In genomic region chr15:85878848-85879497, GRCm38 (mm10) we compare ENCODE assay signal across 8 mouse cellular contexts. TPM values are rescaled to one million over a fixed set of nuclear protein-coding genes. Genes with fewer than 3 reads are reported as not detected.
DNase-seq lines count a peak whose midpoint lies in the region; ATAC-seq lines count a peak whose summit lies in the region.

Trmu (plus strand) TSS chr15:85879312.

- ATAC-seq in erythroid progenitor cell, adult 5-6 weeks (replicated peaks; ENCODE audit: low FRiP score, poor library complexity, severe bottlenecking), result peak; percentile 87
- ATAC-seq in heart, embryonic 13.5 days (ENCODE audit: extremely low read depth, insufficient number of reproducible peaks, low FRiP score, low TSS enrichment), result peak; percentile 86
- ATAC-seq in liver, embryonic 12.5 days, result peak; percentile 95
- peak; percentile 94 for ATAC-seq in stomach, embryonic 15.5 days (ENCODE audit: insufficient read depth, low FRiP score, low read depth)

- H3K9ac ChIP-seq in heart, embryonic 13.5 days, result peak within 1 kb of the TSS; percentile 92
- peak within 1 kb of the TSS; percentile 87 for H3K9ac ChIP-seq in liver, embryonic 12.5 days
- H3K9ac ChIP-seq in stomach, embryonic 15.5 days, result peak within 1 kb of the TSS; percentile 92

- H3K27me3 ChIP-seq in heart, embryonic 13.5 days (replicated peaks), result no peaks in the 10 kb centered on the region
- no peaks in the 10 kb centered on the region for H3K27me3 ChIP-seq in liver, embryonic 12.5 days (replicated peaks)
- H3K27me3 ChIP-seq in stomach, embryonic 15.5 days (replicated peaks), result no peaks in the 10 kb centered on the region

- DNase-seq in CD4-positive helper T cell, adult 2 months (ENCODE audit: low read depth, low spot score), result peak; percentile 88
- peak; percentile 85 for DNase-seq in brain, embryonic 18.5 days (ENCODE audit: low read depth, low spot score)
- peak; percentile 94 for DNase-seq in kidney, postnatal 10 days
- DNase-seq in natural killer cell, adult 2 months (ENCODE audit: low spot score in 2 of 2), result peak; percentile 82 to 88

- peak within 1 kb of the TSS; percentile 97 for H3K4me2 ChIP-seq in heart, embryonic 13.5 days
- peak within 1 kb of the TSS; percentile 79 for H3K4me2 ChIP-seq in liver, embryonic 12.5 days
- H3K4me2 ChIP-seq in stomach, embryonic 15.5 days, result peak within 1 kb of the TSS; percentile 90

- H3K4me3 ChIP-seq in heart, embryonic 13.5 days, result peak within 1 kb of the TSS; percentile 80
- peak within 1 kb of the TSS; percentile 82 for H3K4me3 ChIP-seq in liver, embryonic 12.5 days
- peak within 1 kb of the TSS; percentile 85 for H3K4me3 ChIP-seq in stomach, embryonic 15.5 days (replicated peaks)

- 1% methylated on average over 50 of the region's 50 CpGs for whole genome bisulfite sequencing in heart, embryonic 13.5 days
- WGBS in liver, embryonic 12.5 days (ENCODE audit: insufficient replicate concordance), result 2% methylated on average over 50 of the region's 50 CpGs
- WGBS in stomach, embryonic 15.5 days, result under 1% methylated on average over 50 of the region's 50 CpGs

- peak within 1 kb of the TSS; percentile 89 for H3K27ac ChIP-seq in heart, embryonic 13.5 days (replicated peaks)
- H3K27ac ChIP-seq in liver, embryonic 12.5 days, result peak within 1 kb of the TSS; percentile 83
- H3K27ac ChIP-seq in stomach, embryonic 15.5 days, result peak within 1 kb of the TSS; percentile 89

- H3K4me1 ChIP-seq in heart, embryonic 13.5 days, result peaks cover 23% of the 10 kb centered on the region
- peaks cover 21% of the 10 kb centered on the region for H3K4me1 ChIP-seq in liver, embryonic 12.5 days
- peaks cover 8% of the 10 kb centered on the region; the same call in 1 of the 2 replicates for H3K4me1 ChIP-seq in stomach, embryonic 15.5 days

- H3K9me3 ChIP-seq in heart, embryonic 13.5 days, result no peaks in the 10 kb centered on the region
- H3K9me3 ChIP-seq in liver, embryonic 12.5 days (replicated peaks), result no peaks in the 10 kb centered on the region
- no peaks in the 10 kb centered on the region for H3K9me3 ChIP-seq in stomach, embryonic 15.5 days

- peaks cover 54% of the 10 kb centered on the region for H3K36me3 ChIP-seq in heart, embryonic 13.5 days
- H3K36me3 ChIP-seq in liver, embryonic 12.5 days, result peaks cover 60% of the 10 kb centered on the region
- peaks cover 32% of the 10 kb centered on the region for H3K36me3 ChIP-seq in stomach, embryonic 15.5 days

RNA-seq across cellular contexts. Expression of gene Trmu, which starts in this region (rescaled TPM):
- total RNA-seq in erythroid progenitor cell, adult 5-6 weeks (2015; ENCODE audit: low replicate concordance), result 4.3 and 10.9 TPM in 2 replicates
- 6.2 and 11.2 TPM in 2 replicates for total RNA-seq in erythroid progenitor cell, adult 5-6 weeks (2017; ENCODE audit: low replicate concordance)
- 25.9 and 31.6 TPM in 2 replicates for polyA plus RNA-seq in heart, embryonic 13.5 days (2015; fragmentation: Nextera tagmentation; extraction: Ambion mirVana)
- 21.8 and 22.1 TPM in 2 replicates for polyA plus RNA-seq in liver, embryonic 12.5 days (2016; fragmentation: Nextera tagmentation; extraction: Ambion mirVana)
- polyA plus RNA-seq in stomach, embryonic 15.5 days (2015; fragmentation: Nextera tagmentation; extraction: Ambion mirVana), result 39.0 and 45.6 TPM in 2 replicates

Comparison
In these comparisons a context has a peak if more than half of its experiments do, and no peak if none do; other contexts are left out.
1. Peak in every context shown above with its lines: DNase-seq, ATAC-seq, H3K4me3 ChIP-seq and H3K27ac ChIP-seq.